Mouse (Mus musculus): Measurements from ENCODE around the gene Ninl.

Ninl gene

DNA sequence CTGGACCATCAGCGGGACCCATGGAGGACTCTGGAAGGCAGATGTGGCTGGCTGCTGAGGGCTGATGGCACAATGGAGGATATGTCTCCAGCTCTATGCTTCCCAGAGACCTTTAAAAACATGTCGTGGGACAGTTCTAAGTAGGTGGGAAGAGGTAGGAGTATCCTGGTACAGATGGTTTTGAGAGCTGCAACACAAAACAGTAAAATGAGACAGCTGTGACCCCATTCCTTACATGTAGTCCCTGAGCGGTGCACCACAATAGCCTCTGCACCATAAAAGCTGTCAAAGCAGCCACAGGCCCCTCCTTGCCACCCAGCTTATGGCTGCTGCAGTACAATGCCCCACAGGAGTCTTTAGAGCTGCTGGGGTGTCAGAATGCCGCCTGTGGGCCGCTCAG is 41.6 kb downstream of the Ninl start:
- DNase-seq (ENCODE audit: low spot score in 2 of 2), result no peak

DNA sequence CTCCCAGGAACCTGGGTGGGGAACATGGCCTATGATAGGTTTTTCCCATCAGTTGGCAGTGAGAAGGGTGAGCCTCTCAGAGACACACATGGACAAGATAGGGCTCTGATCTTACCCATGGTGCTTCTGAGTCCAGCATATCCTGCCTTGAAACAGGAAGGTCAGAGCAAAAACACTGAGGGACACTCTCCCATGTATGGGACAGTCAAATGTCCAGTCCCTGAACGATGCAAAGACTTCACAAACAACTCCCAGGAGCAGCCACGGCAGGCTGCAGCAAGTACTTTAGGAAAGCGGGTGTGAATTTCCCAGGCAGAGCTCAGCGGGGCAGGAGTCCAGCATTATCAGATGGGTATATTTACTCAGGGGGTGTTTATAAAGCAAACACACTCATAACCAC is 43.9 kb downstream of the Ninl start:
- no peak for DNase-seq (ENCODE audit: low spot score in 2 of 2)

DNA sequence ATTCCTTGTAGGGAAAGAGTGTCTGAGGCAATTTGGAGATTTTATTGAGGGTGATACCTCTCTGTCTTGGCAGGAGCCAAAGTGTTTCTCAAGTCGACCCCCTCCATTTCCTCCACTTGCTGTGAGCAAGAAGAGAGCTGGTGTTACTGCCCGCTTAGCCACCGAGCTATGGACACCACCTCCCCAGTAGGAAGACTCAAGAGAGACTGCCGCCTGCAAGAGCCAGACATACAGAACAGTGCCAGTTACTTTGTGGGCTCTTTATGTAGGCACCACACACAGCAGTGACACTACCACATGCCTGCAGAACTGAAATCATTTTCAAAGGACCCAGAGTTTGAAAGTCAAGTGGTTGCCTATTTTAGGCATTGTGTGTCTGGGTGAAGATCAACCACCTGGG is 48.1 kb downstream of the Ninl start:
- no peak for DNase-seq (ENCODE audit: low spot score in 2 of 2)

DNA sequence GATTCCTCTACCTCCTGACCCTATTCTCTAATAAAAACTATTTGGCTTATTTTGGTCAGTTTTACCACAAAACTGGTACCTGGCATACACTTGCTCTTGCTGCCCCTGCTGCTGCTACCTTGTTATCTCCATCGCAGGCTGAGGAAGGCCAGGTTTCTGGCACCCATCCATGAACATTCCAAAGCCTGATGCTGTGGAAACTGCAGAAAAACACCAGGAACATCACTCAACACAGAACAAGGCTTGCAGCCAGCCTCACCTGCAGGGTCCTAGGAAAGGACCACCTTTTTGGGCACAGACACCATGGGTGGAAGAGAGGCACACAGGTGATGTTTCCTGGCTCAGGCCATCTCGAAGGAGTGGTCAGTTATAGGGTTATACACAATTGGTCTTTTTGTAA is 48.7 kb downstream of the Ninl start:
- DNase-seq (ENCODE audit: low spot score in 2 of 2), result no peak

DNA sequence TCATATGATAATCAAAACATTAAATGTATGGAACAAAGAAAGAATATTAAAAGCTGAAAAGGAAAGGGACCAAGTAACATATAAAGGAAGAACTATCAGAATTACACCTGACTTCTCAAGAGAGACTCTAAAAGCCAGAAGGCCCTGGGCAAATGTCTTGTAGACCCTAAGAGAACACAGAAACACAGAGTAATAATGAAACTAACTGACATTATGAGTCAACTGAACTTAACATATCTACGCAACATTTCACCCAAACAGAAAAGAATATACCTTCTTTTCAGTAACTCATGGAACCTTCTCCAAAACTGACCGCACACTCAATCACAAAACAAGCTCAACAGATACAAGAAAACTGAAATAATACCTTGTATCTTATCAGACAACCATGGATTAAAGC is 53.8 kb downstream of the Ninl start:
- no peak for DNase-seq (ENCODE audit: low spot score in 2 of 2)

DNA sequence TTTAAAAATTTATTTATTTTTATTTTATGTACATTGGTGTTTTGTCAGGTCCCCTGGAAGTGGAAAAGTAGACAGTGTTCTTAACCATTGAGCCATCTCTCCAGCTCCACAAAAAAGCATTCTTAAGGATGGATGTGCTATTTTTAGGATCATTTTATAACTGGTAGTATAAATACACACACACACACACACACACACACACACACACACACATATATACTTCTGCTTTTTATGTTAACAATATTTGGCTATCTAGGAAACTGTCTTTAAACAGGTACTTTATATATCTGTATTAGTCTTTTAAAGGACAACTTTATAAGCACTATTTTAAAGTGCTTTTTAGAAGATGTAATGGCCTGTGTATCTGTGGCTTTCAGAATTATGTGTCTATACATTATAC is 57.1 kb downstream of the Ninl start:
- no peak for DNase-seq (ENCODE audit: low spot score in 2 of 2)

DNA sequence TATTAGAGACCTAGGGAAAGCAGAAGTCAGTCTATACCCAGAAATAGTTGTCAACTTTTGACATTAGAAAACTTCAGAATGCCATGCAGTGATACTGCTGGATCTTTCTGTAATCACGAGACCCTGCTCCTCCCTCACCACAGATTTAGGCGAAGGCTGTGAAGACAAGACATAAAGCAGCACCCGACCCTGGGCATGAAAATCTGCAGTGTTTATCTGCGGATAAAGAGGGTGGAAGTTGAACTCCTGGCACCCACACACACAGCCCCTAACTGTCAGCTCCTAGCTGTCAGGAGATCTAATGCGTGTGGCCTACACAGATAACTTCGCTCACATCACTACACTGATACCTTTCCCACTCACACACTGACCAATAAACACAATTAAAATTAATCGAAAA is 57.7 kb downstream of the Ninl start:
- no peak for DNase-seq (ENCODE audit: low spot score in 2 of 2)

DNA sequence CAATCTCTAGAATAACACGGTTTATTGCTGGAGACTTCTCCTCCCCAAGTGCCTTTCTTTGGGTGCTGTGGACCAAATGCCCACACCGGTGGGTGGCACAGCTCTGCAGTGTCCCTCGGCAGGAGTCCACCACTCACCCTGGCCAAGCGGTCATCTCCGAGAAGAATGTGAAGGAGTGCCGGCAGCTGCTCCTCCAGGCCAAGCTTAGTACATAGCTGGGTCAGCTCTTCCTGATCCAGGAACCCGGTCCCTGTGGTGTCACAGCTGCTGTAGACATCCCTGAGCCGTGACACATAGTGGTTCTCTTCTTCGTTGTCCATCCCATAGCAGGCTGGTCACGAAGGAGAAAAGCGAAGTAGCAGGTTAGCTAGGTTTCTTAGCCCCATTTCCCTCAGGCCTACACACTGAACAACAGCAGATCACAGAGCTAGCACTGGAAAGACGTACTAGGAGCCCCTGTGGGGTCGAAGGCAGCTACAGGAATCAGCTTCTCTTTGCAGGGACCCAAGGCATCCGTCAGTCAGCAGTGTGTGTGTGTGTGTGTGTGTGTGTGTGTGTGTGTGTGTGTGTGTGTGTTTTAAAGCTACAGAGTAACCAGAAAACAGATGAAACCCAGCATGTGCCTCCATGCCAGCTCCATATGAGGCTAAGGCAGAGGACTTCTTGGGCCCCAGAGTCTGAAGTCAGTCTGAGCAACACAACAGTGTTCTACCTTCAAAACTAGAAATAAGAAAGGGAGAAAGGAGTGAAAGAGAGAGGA is 59.1 kb downstream of the Ninl start:
- DNase-seq (ENCODE audit: low spot score in 2 of 2), result no peak

DNA sequence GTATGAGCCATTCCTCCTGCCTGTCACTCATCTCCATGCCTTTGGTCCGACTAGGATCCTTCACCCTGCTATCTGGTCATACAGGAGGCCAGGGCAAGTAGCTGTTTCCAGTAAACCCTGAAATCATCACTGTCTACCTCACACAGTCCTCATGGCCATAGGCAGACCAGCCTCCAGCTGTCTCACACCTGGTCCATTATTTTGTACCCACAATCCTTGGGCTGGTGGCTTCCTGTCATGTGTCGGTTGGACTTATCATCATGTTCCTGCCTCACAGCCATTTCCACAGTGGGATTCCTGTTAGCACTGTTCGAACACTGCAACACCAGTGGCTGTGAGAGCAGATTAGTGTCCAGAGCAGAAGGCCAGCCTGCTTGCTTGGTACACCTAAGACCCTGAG is 60.4 kb downstream of the Ninl start:
- DNase-seq (ENCODE audit: low spot score in 2 of 2), result no peak

DNA sequence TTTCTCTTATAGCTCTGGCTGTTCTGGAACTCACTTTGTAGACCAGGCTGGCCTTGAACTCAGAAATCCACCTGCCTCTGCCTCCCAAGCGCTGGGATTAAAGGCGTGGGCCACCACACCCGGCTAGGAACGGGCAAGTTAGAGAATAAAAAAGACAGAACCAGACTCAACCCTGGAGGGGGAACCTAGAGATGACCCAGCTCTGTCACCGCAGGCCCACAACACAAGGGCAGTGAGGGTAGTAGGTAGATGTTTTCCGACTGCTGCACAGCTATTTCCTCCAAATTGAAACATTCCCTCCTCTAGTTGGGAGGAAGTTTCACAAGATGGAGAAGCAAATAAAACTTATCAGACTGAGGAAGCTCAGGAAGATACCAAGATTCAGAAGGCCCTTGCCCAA is 61.5 kb downstream of the Ninl start:
- no peak for DNase-seq (ENCODE audit: low spot score in 2 of 2)

DNA sequence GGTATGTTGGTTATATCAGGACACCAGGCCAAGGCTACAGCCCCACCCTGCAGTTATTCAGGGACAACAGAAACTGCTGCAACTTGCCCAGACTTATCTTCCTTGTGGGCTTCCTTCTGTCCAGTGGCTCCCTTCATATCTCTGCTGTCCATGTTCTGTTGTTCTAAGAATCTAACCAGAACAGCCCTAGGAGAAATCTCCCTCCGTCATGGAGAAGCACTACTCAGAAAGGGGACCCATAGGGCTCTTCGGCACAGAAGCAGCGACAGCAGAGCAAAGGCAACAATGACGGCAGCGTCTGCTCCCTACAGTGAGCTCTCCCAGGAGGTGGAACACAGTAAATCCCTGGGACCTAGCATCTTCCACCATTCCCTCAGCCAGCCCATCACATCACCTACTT is 62.3 kb downstream of the Ninl start:
- no peak for DNase-seq (ENCODE audit: low spot score in 2 of 2)

DNA sequence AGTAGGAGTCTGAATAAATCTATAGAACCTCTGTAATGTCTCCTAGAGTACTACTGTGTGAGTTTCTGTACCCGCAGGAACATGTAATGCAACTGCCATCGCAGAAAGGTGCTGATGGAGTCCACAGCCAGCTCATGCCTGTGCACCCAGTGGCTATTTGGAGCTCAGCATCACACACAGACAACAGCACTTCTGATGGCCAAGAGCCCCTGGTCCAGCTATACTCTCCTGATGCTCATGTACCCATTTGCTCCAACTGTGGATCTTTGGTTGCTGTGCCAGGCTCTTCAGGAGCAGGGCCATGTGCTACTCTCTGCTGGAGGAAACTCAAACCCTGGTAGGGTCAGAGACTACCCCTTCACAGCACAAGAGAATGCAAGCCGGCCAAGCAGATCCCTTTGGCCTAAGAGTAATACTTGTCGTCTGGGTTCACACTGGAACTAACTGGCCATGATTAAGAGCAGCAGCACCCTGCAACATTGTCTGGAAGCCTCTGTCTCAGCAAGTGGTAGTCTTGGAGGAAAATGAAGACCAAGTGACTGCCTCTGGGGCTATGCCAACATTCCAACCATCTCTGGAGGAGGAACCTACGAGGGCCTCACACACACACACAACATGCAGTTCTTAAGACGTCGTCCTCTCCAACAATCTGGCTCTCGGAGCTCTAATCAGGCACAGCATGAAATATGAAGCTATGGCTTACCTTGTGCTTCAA is 65.6 kb downstream of the Ninl start:
- no peak for DNase-seq (ENCODE audit: low spot score in 2 of 2)

DNA sequence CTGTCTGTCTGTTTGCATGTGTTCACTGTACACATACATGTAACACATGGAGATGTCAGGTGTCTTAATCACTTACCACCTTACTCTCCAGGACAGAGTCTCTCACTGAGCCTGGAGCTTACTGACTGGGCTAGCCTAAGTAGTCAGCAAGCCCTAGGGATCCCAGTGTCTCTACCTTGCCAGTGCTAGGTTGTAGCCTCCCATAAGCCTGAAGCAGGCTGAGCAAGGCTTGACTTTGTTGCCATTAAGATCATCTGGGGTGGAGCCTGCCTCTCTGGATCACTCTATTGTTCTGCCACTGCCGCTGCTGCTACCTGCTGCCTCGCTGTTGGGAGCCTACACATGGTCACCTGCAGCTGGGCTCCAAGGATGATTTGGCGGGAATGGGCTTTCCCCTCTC is 66.5 kb downstream of the Ninl start:
- DNase-seq (ENCODE audit: low spot score in 2 of 2), result no peak

DNA sequence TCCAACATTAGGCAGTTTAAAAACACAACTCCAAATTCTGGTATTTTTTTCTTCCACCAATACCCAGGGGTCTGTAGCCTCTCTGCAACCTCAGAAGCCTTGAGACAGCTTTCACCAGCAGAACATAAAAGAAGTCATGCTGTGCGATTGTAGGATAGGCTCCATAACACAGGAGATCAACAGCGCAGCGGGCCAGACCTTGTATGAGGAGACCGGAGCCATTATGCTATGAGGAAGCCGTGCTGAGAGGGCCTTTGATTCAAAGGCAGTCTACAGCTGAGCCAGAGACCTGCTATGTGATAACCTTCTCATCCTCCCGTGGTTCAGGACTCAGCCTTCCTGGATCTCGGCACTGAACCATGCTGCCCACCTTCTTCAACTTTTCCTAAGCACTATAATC is 67.3 kb downstream of the Ninl start:
- no peak for DNase-seq (ENCODE audit: low spot score in 2 of 2)

DNA sequence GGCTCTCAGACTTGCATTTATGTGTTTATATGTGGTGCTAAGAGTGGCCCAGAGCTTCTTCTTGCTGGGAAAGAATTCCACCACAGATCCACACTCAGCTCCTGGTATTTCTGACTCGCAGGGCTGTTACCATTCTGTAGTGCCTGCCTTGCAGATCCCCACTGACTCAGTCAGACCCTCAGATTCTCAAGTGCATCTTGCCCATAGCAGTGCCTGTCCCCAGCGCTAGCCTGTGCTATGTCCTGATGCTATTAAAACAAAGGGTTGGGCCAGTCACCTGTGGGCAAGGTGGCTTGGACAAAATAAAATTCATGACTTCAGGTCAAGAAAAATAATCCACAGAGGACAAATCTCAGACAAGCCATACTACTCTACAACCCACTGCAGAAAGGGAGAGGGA is 70.0 kb downstream of the Ninl start:
- DNase-seq (ENCODE audit: low spot score in 2 of 2), result no peak

DNA sequence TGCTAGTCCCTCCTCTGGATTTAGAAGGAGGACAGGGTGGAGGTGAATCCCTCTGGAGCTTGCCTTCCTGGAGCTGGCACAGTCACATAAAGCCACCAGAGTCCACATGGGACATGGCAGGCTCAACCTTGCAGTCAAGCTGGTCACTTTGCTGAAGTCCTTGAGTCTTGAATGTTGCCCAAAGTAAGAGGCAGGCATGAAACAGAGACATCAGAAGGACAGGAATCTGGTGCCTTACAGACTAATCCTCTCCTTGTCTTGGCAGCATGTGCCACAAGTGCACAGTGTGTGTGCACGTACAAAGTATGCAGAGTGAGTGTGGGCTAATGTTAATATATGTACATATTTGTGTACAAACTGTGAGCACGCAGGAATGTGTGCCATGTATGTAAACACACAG is 71.7 kb downstream of the Ninl start:
- no peak for DNase-seq (ENCODE audit: low spot score in 2 of 2)

DNA sequence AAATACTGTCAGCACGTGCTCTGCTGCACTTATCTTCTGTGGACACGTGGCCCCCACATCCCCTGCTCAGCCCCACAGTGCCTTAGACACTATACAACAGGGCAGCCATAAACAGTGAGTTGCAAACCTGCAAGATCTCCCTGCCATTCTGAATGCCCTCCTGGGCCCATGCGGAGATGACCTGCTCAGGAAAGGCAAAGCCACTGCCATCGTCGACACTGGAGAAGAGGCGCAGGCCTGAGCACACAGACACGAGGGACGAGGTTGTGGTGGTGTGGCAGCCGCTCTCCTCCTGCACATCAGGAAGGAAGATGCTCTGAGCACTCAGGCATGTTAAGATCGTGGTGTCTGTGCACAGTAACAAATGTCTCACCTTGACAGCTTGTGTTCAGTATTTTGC is 73.2 kb downstream of the Ninl start:
- no peak for DNase-seq (ENCODE audit: low spot score in 2 of 2)

DNA sequence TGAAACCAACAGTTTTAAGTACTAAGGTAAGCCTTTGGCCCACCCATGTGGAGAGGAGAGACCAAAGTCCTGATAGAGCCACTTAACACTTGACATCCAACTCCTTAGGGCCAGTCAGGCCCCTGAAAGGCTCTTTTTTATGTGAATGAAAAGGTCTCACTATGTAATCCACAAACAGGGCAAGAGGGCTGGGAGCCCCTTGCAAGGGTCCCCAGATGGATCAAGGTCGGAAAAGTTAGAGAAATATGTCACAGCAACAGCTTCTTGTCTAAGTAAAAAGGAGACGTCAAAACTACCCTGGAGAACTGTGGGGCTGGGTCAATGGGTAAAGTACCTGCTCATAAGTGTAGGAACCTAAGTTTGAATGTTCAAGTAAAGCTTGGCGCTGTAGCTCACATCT is 74.5 kb downstream of the Ninl start:
- DNase-seq (ENCODE audit: low spot score in 2 of 2), result no peak

DNA sequence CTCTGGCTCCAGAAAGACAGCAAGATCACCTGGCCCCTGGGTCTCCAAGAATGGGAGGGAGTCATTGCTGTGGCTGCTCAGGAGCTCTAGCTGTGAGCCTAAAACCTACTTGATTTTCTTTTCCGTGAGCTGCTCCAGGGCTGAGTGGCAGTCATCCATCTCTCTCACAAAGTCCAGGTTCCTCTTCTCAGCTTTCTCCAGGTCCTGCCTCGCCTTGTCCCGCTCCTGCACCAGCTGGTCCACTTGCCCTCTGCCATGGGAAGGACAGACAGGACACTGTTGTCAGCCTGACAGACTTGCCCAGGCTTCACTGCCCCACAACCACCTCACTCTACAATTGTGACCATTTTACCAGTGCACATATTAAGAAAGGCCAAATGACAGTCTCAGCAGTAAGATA is 75.9 kb downstream of the Ninl start:
- DNase-seq (ENCODE audit: low spot score in 2 of 2), result no peak

DNA sequence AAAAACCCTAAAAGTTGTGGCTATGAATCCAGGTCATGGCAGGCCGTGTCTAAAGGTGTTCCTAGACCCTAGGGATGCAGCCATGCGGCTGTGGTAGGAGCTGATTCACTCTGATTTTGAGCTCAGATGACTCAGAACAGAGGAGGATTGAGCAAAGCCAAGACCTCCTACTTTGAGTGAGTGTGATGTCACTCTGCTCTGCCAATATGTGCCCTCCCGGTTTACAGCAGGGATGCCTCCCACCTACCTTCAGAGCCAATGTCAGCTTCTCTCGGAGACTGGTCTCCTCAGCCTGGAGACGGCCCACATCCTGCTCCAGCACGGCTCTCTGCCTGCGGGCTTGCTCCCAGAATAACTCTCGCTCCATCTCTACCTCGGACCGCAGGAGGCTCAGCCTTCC is 79.7 kb downstream of the Ninl start:
- DNase-seq (ENCODE audit: low spot score in 2 of 2), result no peak

DNA sequence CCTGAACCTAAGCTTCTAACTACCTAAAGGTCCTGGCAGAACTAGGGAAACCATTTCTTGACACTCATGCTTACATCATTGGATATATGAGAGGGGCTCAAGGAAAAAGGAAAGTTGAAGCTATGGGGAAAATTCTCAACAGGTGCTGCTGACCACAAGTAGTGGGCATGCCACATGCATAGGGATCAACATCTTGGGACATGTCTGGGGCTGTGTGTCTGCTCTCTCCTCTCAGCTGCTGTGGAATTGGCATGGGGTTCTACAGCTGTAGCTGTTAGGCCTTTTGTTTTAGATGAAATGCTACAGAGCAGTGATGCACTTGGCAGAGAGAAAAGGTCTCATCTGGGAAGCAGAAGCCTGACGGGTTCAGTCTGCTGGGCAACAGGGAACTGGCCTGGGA is 83.3 kb downstream of the Ninl start:
- DNase-seq (ENCODE audit: low spot score in 2 of 2), result no peak

DNA sequence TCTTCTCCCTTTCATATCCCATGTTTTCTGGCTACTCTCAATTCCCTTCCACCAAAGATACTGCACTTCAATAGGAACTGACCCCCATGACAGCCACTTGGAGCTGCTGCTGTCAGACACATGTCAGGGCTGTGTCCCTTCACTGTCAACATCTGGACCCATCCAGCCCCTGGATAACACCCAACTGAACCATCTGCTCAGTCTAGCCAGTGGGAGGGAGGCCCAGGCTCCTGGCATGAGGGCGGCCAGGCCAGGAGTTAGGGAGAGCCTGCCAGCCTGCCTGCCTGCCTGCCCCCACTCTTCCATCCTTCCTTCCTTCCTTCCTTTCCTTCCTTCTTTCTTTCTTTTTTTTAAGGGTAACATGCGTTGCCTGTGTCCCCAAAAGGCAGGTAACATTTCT is 88.0 kb downstream of the Ninl start:
- peak in 1 of 2 experiments; percentile 27 for DNase-seq (ENCODE audit: low spot score in 2 of 2)

DNA sequence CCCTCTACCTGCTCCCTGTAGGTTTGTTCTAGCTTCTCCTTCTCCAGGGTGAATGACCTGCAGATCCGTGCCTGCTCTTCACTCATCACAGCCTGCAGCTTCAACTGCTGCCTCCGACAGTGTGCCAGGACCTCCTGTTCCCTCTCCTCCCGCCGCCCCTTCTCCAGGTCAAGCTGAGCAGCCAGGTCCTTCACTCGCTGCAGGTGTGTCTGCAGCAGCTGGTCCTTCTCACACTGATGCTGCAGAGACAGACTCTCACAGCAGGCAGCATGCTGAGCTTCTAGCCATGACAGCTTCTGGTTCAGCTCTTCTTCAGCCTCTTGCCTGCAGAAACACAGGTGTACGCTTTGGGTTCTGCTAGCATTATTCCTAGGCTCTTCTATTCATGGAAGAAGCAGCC is 89.1 kb downstream of the Ninl start:
- DNase-seq (ENCODE audit: low spot score in 2 of 2), result no peak

DNA sequence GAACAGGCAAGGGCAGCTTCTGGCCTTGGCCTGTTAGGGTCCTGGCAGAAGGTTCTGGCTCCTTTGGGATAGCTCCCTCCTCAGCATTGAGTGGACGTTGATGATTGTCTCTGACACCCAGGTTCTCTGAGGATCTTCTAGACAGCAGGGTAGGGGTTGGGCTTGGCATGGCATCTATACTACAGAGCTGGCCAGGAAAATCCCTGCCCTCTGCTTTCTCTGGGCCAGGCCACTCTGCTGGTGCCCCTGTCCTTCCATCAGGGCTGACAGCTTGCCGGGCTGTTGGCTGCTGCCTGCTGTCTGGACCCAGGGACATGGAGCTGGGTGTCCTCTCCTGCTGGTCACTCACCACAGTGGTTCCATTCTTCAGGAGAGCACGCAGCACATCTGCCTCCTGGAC is 89.5 kb downstream of the Ninl start:
- DNase-seq (ENCODE audit: low spot score in 2 of 2), result peak in 1 of 2 experiments; percentile 21
